Mouse (Mus musculus) testis, adult 2 months (tissue): Measurements from ENCODE around the gene Rbfox1. TPM values are rescaled to one million over a fixed set of nuclear protein-coding genes. Genes with fewer than 3 reads are reported as not detected.

ENCODE experiments used
- H3K27ac ChIP-seq: fragments of 200-500 bp; 2 replicates; pipeline ENCODE4 v1.5.1; 2012; ENCODE audit warnings: low read depth, low read length; ENCODE audit not compliant: control insufficient read depth, insufficient read depth
- H3K27me3 ChIP-seq: fragments of 200-500 bp; 2 replicates; pipeline ENCODE4 v1.6.1; 2012; ENCODE audit warnings: mild to moderate bottlenecking, low read length, moderate library complexity; ENCODE audit not compliant: control insufficient read depth, insufficient read depth
- H3K36me3 ChIP-seq: fragments of 200-500 bp; 2 replicates; pipeline ENCODE4 v1.6.1; 2012; ENCODE audit warnings: mild to moderate bottlenecking, low read length; ENCODE audit not compliant: control insufficient read depth, insufficient read depth
- H3K4me1 ChIP-seq: fragments of 200-500 bp; 2 replicates; pipeline ENCODE4 v1.6.1; 2012; ENCODE audit warnings: low read length; ENCODE audit not compliant: control insufficient read depth, insufficient read depth
- H3K4me3 ChIP-seq: fragments of 200-500 bp; 2 replicates; pipeline ENCODE4 v1.5.1; 2012; ENCODE audit warnings: low read depth, mild to moderate bottlenecking, low read length, moderate library complexity, mixed read lengths; ENCODE audit not compliant: control insufficient read depth
- CTCF ChIP-seq: fragments of 200-500 bp; IDR thresholded peaks from 2 replicates; pipeline ENCODE4 v1.5.1; 2012; ENCODE audit warnings: low read depth, mild to moderate bottlenecking, inconsistent platforms, low read length, moderate library complexity; ENCODE audit not compliant: control insufficient read depth, insufficient read depth, insufficient replicate concordance
- POLR2A ChIP-seq: fragments of 200-500 bp; IDR thresholded peaks from 2 replicates; pipeline ENCODE4 v1.6.1; 2012; ENCODE audit warnings: low read depth, mild to moderate bottlenecking, inconsistent platforms, low read length, moderate library complexity; ENCODE audit not compliant: control insufficient read depth
- polyA plus RNA-seq: library from polyadenylated mRNA; depleted of rRNA; stranded (reverse); fragments of >200 nt; gene quantifications from 2 replicates; pipeline ENCODE4 v1.2.3, GENCODE M21; 2012

The Rbfox1 gene
- polyA plus RNA-seq, 1 experiment = 0.23 TPM

DNA sequence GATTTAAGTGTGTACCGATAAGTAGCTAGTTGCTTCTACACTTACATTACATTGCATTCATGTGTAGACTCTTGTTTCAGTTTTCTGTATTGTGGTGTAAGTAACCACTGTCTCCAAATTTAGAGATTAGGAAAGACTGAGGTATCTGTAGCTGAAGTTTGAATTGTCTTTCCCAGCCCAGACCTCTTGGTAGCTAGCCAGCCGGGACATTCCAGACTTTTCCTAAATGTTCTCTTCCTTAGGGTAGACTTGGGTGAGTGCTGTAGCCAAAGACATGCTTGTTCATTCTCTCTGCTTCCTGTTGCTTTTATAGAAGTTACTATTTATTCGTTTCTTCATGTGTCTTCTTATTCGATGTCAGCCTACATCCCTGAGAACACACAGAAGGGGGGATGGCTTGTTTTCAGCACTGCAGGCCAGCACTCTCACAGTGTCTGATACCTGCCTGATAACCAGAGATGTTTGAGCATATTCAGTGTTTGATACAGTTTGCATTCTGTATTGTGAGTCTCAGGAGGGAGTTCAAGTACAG is 538.8 kb downstream of the Rbfox1 start:
- TF ChIP-seq POLR2A (no peak), CTCF (no peak)
- no peaks in the 10 kb centered on the region for H3K36me3 ChIP-seq
- H3K27ac ChIP-seq = no peak overlapping the region
- no peaks in the 10 kb centered on the region for H3K27me3 ChIP-seq
- H3K4me1 ChIP-seq = no peaks in the 10 kb centered on the region
- H3K4me3 ChIP-seq = no peak overlapping the region

DNA sequence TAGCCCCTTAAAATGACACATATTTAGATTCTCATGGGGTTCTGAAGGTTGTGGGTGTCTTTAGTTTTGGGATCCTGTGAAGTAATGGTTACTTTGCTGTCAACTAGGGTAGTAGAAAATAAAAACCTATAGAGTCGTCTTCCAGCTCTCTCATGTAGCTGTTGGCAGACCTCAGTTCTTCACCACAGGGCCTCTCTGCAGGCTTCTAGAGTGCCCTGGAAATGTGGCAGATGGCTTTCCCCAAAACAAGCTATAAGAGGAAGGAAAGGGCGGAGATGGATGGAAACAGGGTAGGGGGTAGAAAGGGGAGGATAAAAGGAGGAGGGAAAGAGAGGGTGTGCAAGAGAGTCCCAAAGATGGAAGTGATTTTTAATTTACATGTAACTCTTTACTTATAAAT is 539.6 kb downstream of the Rbfox1 start:
- no peak for TF ChIP-seq CTCF
- no peaks in the 10 kb centered on the region for H3K27me3 ChIP-seq
- H3K36me3 ChIP-seq = no peaks in the 10 kb centered on the region
- H3K27ac ChIP-seq = no peak overlapping the region
- no peak overlapping the region for H3K4me3 ChIP-seq
- no peaks in the 10 kb centered on the region for H3K4me1 ChIP-seq

DNA sequence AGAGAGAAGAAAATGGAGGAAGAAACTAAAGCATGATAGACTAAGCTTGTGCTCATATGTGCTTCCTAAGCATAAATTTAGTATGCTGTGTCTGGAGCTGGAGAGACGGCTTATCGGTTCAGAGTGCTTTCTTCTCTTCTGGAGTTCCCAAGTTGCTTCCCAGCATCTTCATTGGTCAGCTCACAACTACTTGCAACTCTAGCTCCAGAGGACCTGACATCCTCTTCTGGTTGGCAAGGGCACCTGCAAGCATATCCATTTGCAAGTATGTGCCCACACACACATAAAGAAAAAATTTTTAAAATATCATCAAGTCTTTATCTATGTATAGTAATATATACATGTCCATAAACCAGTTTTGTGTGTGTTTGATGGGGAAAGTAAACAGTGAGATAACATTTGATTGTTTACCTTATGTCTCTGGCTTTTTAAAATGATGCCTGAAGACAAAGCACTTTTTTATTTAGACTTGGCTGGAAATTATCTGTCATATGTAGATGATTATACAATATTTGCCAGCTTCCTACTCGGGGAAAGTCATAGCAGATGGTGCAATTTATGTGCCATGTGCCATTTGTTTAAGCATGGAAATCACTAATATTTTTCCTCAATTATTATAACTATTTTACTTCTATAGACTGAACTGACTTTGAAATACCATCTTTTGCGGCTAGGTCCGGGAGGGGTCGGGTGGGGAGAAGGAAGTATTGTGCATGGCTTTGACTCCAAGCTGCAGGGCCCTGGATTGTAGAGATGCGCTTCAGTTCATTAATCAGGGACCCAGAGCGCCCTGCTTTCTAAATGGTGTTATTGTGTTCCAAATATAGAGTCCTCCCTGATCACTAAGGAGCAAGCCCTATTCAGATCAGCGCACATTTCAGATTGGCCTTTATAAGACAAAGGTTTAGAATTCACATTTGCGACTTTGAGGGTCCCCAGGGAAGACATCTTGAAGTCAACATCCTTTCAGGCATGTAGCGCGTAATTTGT is 542.4 kb downstream of the Rbfox1 start:
- no peaks in the 10 kb centered on the region for H3K36me3 ChIP-seq
- no peak overlapping the region for H3K27ac ChIP-seq
- no peak overlapping the region for H3K4me3 ChIP-seq
- no peaks in the 10 kb centered on the region for H3K27me3 ChIP-seq
- no peaks in the 10 kb centered on the region for H3K4me1 ChIP-seq
- no peak for TF ChIP-seq CTCF
- TF ChIP-seq POLR2A = no peak

DNA sequence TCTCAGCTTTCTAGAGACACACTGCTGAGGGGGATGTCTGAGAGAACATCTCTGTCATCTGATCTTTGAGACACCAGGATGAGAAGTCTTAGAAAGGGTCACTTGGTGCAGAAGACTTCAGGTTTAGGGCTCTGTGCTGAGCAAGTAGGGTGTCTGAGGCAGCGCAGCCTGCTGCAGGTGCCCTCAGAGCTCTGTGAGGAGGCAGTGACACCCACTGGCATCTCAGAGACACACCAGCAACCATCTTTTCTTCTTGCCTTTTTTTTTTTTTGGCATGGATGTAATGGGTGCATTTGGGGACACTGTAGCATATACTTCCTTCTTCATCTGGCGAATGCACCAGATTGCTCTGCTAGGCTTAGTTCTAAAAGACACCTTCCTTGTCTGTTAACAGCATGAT is 545.8 kb downstream of the Rbfox1 start:
- no peak overlapping the region for H3K4me3 ChIP-seq
- H3K4me1 ChIP-seq = no peaks in the 10 kb centered on the region
- no peak overlapping the region for H3K27ac ChIP-seq
- no peaks in the 10 kb centered on the region for H3K36me3 ChIP-seq
- no peaks in the 10 kb centered on the region for H3K27me3 ChIP-seq
- TF ChIP-seq POLR2A (no peak), CTCF (no peak)

DNA sequence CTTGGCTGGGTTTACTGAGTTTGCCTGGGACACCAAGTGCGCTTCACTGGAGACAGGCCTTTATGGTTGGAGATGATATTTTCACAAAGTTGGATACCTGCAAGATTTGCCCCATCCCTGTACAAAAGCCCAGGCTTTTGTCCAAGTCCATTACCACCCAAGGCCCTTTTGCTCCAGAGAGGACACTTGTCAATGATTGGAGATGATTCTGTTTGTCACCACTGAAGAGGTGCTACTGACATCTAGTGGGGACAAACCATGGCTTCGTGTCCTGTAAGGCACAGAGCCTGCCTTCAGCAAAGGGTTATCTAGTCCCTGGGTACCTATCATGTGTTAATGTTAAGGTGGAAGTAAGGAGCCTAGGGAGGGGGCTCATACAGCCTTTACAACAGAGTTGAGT is 551.3 kb downstream of the Rbfox1 start:
- no peak overlapping the region for H3K27ac ChIP-seq
- H3K4me3 ChIP-seq = no peak overlapping the region
- H3K4me1 ChIP-seq = no peaks in the 10 kb centered on the region
- no peaks in the 10 kb centered on the region for H3K36me3 ChIP-seq
- H3K27me3 ChIP-seq = no peaks in the 10 kb centered on the region
- no peak for TF ChIP-seq POLR2A
- TF ChIP-seq CTCF = no peak

DNA sequence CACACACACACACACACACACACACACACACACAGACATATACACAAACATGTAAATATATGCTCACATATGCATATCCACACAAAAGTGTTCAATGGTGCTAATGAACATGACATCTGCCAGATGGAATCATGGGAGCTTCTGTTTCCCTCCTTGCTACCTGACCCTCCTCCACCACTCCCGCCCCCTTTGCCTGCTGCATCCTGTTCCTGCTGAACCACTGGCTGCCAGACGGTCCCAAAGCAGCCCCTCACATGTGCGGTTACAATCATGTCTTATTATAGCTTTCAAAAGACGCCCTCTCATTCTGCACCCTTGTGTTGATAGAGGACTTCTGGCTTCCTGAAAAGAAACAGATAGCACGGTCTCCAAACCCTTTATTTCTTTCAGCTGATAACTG is 563.1 kb downstream of the Rbfox1 start:
- no peaks in the 10 kb centered on the region for H3K36me3 ChIP-seq
- no peaks in the 10 kb centered on the region for H3K4me1 ChIP-seq
- H3K4me3 ChIP-seq = no peak overlapping the region
- no peak overlapping the region for H3K27ac ChIP-seq
- H3K27me3 ChIP-seq = no peaks in the 10 kb centered on the region
- no peak for TF ChIP-seq POLR2A
- no peak for TF ChIP-seq CTCF

DNA sequence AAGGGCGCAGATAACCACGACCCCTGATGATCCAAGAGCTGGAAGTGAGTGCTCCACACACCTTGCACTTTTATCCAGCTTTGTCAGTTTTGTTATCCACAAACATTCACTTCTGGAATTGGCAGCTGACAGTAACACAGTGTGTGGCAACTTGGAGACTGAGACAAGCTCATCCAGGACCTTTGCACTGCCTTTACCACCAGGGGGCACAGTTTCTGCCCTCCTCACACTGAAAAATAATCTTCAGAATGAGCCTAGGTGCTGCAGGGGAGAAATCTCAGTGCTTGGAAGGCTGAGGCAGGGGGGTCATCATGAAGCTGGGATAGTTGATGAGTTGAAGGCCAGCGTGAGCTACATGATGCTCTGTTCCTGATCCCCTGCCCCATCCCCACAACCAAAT is 570.2 kb downstream of the Rbfox1 start:
- Histone ChIP-seq H3K36me3 (no peaks in the 10 kb centered on the region), H3K4me1 (no peaks in the 10 kb centered on the region), H3K27ac (no peak overlapping the region), H3K4me3 (no peak overlapping the region), H3K27me3 (no peaks in the 10 kb centered on the region)
- TF ChIP-seq POLR2A (no peak), CTCF (peak; percentile 38; the same call in 1 of the 2 replicates)
